Mouse (Mus musculus): Measurements from ENCODE around the gene Man1b1. TPM values are rescaled to one million over a fixed set of nuclear protein-coding genes. Genes with fewer than 3 reads are reported as not detected.

Man1b1 gene
- total and polyA plus RNA-seq, 2 experiments from 2014 or later, result 19.5 to 41.2 TPM

GRCm38 (mm10) chr2:25391266-25391665 is 59.1 kb downstream of the Man1b1 start:
- Histone ChIP-seq H3K27ac (ENCODE audit: low read depth) (no peak overlapping the region), H3K27me3 (ENCODE audit: control insufficient read depth, insufficient read depth, low read length) (peaks cover 29% of the 10 kb centered on the region), H3K9ac (replicated peaks; ENCODE audit: low read depth, low read length) (no peak overlapping the region), H3K4me3 (ENCODE audit: low read depth, low read length) (no peak overlapping the region), H3K36me3 (replicated peaks; ENCODE audit: control insufficient read depth, insufficient read depth, low read length) (no peaks in the 10 kb centered on the region), H3K4me2 (ENCODE audit: low read depth, low read length) (no peak overlapping the region), H3K4me1 (ENCODE audit: control insufficient read depth, insufficient read depth) (peaks cover 5% of the 10 kb centered on the region; the same call in 1 of the 2 replicates), H3K9me3 (replicated peaks; ENCODE audit: control insufficient read depth, low read length) (no peaks in the 10 kb centered on the region)
- no peak for TF ChIP-seq CTCF (IDR thresholded peaks at IDR 0.05; ENCODE audit: low read depth)
- no peak for TF ChIP-seq EP300 (IDR thresholded peaks at IDR 0.05; ENCODE audit: low read depth)
- 58% methylated on average over 5 of the region's 5 CpGs for WGBS
- ATAC-seq (ENCODE audit: insufficient read depth, low read depth), result no peak
- DNase-seq (ENCODE audit: low spot score), result no peak

GRCm38 (mm10) chr2:25394281-25395221 is 62.4 kb downstream of the Man1b1 start:
- WGBS, result 26% methylated on average over 3 of the region's 3 CpGs
- H3K36me3 ChIP-seq (replicated peaks; ENCODE audit: control insufficient read depth, insufficient read depth, low read length), result no peaks in the 10 kb centered on the region
- no peak overlapping the region; the same call in 1 of the 2 replicates for H3K27ac ChIP-seq (ENCODE audit: low read depth)
- TF ChIP-seq CTCF (IDR thresholded peaks at IDR 0.05; ENCODE audit: low read depth) (no peak), EP300 (IDR thresholded peaks at IDR 0.05; ENCODE audit: low read depth) (no peak)
- no peaks in the 10 kb centered on the region for H3K9me3 ChIP-seq (replicated peaks; ENCODE audit: control insufficient read depth, low read length)
- no peak overlapping the region for H3K9ac ChIP-seq (replicated peaks; ENCODE audit: low read depth, low read length)
- H3K4me3 ChIP-seq (ENCODE audit: low read depth, low read length), result no peak overlapping the region
- ATAC-seq (ENCODE audit: insufficient read depth, low read depth) (peak; percentile 37; the same call in 1 of the 2 replicates), DNase-seq (ENCODE audit: low spot score) (peak; percentile 25)
- H3K27me3 ChIP-seq (ENCODE audit: control insufficient read depth, insufficient read depth, low read length), result peaks cover 62% of the 10 kb centered on the region
- peaks cover 5% of the 10 kb centered on the region; the same call in 1 of the 2 replicates for H3K4me1 ChIP-seq (ENCODE audit: control insufficient read depth, insufficient read depth)
- H3K4me2 ChIP-seq (ENCODE audit: low read depth, low read length), result no peak overlapping the region

GRCm38 (mm10) chr2:25395721-25396596 is 63.8 kb downstream of the Man1b1 start, which contains the start of gene Entpd2:
Gene Entpd2 (plus strand): TSS chr2:25395874.
- WGBS, result 3% methylated on average over 52 of the region's 57 CpGs
- H3K4me1 ChIP-seq (ENCODE audit: control insufficient read depth, insufficient read depth), result peaks cover 5% of the 10 kb centered on the region; the same call in 1 of the 2 replicates
- H3K27ac ChIP-seq (ENCODE audit: low read depth), result no peak within 1 kb of the TSS; the same call in 1 of the 2 replicates
- ATAC-seq (ENCODE audit: insufficient read depth, low read depth), result 0 out of 2 replicates have a peak, but pooled peaks have one; percentile 13
- peak within 1 kb of the TSS; percentile 42 for H3K4me3 ChIP-seq (ENCODE audit: low read depth, low read length)
- TF ChIP-seq EP300 (IDR thresholded peaks at IDR 0.05; ENCODE audit: low read depth) (no peak), CTCF (IDR thresholded peaks at IDR 0.05; ENCODE audit: low read depth) (no peak)
- H3K4me2 ChIP-seq (ENCODE audit: low read depth, low read length), result peak within 1 kb of the TSS; percentile 60
- H3K9ac ChIP-seq (replicated peaks; ENCODE audit: low read depth, low read length), result no peak within 1 kb of the TSS
- DNase-seq (ENCODE audit: low spot score), result peak; percentile 13
- H3K36me3 ChIP-seq (replicated peaks; ENCODE audit: control insufficient read depth, insufficient read depth, low read length), result no peaks in the 10 kb centered on the region
- H3K27me3 ChIP-seq (ENCODE audit: control insufficient read depth, insufficient read depth, low read length), result peaks cover 76% of the 10 kb centered on the region
- H3K9me3 ChIP-seq (replicated peaks; ENCODE audit: control insufficient read depth, low read length), result no peaks in the 10 kb centered on the region

GRCm38 (mm10) chr2:25396597-25396983 is 64.5 kb downstream of the Man1b1 start:
- ATAC-seq (ENCODE audit: insufficient read depth, low read depth) (no peak), DNase-seq (ENCODE audit: low spot score) (no peak)
- H3K4me2 ChIP-seq (ENCODE audit: low read depth, low read length), result peak overlapping the region; percentile 60
- no peak overlapping the region for H3K27ac ChIP-seq (ENCODE audit: low read depth)
- H3K27me3 ChIP-seq (ENCODE audit: control insufficient read depth, insufficient read depth, low read length), result peaks cover 83% of the 10 kb centered on the region
- TF ChIP-seq EP300 (IDR thresholded peaks at IDR 0.05; ENCODE audit: low read depth) (no peak), CTCF (IDR thresholded peaks at IDR 0.05; ENCODE audit: low read depth) (no peak)
- no peaks in the 10 kb centered on the region for H3K36me3 ChIP-seq (replicated peaks; ENCODE audit: control insufficient read depth, insufficient read depth, low read length)
- H3K4me3 ChIP-seq (ENCODE audit: low read depth, low read length), result peak overlapping the region; percentile 42
- H3K9me3 ChIP-seq (replicated peaks; ENCODE audit: control insufficient read depth, low read length), result no peaks in the 10 kb centered on the region
- H3K9ac ChIP-seq (replicated peaks; ENCODE audit: low read depth, low read length), result no peak overlapping the region
- H3K4me1 ChIP-seq (ENCODE audit: control insufficient read depth, insufficient read depth), result peaks cover 5% of the 10 kb centered on the region; the same call in 1 of the 2 replicates
- 24% methylated on average over 3 of the region's 3 CpGs for WGBS

- Histone ChIP-seq H3K9ac (replicated peaks; ENCODE audit: low read depth, low read length) (no peak overlapping the region), H3K27ac (ENCODE audit: low read depth) (no peak overlapping the region), H3K4me1 (ENCODE audit: control insufficient read depth, insufficient read depth) (peaks cover 5% of the 10 kb centered on the region; the same call in 1 of the 2 replicates), H3K9me3 (replicated peaks; ENCODE audit: control insufficient read depth, low read length) (no peaks in the 10 kb centered on the region), H3K27me3 (ENCODE audit: control insufficient read depth, insufficient read depth, low read length) (peaks cover 87% of the 10 kb centered on the region), H3K36me3 (replicated peaks; ENCODE audit: control insufficient read depth, insufficient read depth, low read length) (no peaks in the 10 kb centered on the region), H3K4me2 (ENCODE audit: low read depth, low read length) (no peak overlapping the region), H3K4me3 (ENCODE audit: low read depth, low read length) (no peak overlapping the region)
- no peak for ATAC-seq (ENCODE audit: insufficient read depth, low read depth)
- DNase-seq (ENCODE audit: low spot score), result no peak
- TF ChIP-seq CTCF (IDR thresholded peaks at IDR 0.05; ENCODE audit: low read depth), result no peak
- no peak for TF ChIP-seq EP300 (IDR thresholded peaks at IDR 0.05; ENCODE audit: low read depth)
- WGBS, result 57% methylated on average over 1 of the region's 1 CpGs
Measured at GRCm38 (mm10) chr2:25397010-25397409, 64.9 kb downstream of the Man1b1 start.
